Mouse (Mus musculus) cerebellum, postnatal 25 days (tissue): ENCODE measurements around the gene Pus3.

Experiments
- DNase-seq, 2 experiments: peaks; one replicate each; pipeline ENCODE4 v3.0.0; 2021; ENCODE audit warnings: mixed read lengths in 2 of 2

Gene Pus3

GRCm38 (mm10) chr9:35558257-35559008, at the start of gene Pus3, which contains the start of gene Ddx25:
Pus3 (plus strand) TSS chr9:35558595.
Ddx25 (minus strand) TSS chr9:35558528.
- peak; percentile 91 to 92 for DNase-seq

- DNase-seq, result no peak
Observed at GRCm38 (mm10) chr9:35513900-35514299, 44.5 kb upstream of the Pus3 start.

- DNase-seq, result no peak
Observed at GRCm38 (mm10) chr9:35516182-35516581, 42.2 kb upstream of the Pus3 start.

- no peak for DNase-seq
Observed at GRCm38 (mm10) chr9:35516711-35517110, 41.7 kb upstream of the Pus3 start.

DNA sequence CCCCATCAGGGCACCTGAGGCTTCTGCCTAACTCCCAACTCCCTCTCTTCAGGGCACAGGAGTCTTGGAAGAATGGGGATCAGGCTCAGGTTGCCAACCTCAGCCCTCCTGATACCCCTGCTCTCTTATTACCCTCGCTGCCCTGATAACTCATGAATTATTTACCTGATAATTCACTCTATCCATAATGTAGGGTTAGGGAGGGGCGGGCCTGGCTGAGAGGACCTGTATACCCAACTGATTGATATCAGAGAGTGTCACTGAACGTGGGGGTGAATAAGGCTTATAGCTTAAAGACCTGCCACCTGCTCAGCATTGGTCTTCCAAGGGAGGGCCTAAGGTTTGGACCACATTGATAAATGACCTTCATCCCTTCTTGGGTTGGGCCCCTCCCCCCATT, 40.2 kb upstream of the Pus3 start, which contains the start of gene Gm1113:
Gene Gm1113, minus strand, starts transcription at position 101 of the 400 bp plus-strand sequence.
- no peak for DNase-seq

DNA sequence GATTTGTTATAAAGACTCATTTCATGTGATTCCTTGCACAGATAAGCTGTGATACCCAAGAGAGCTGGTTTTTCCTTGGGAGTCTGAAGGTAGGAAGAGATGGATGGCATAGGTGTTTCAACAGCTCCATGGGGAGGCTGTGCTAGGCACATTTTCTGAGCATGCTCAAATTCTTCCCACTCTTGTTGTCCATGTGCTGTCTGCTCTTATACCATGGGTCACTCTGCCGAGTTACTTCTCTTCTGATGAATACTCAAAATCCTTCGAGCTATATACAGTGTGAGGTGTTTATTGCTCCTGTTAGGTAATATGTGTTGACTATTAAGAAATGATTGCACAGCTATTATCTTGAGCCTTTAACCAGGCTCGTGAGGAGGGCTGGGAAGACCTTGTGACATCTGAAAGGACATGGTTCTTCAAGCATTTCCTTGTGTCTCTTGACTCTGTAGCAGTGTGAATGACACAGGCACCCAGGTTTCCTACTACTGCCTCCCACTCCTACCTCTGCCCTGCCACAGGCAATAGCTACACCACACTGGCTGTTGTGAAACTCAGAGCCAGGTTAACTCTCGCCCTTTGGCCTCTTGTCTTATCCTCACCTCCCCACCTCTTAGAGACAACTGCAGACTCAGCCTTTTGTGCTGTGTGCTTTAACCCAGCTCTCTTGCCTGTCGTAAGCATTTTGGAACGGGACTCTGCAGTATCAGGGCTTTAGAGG, 37.6 kb upstream of the Pus3 start:
- no peak for DNase-seq

GRCm38 (mm10) chr9:35522241-35522640, 36.2 kb upstream of the Pus3 start:
- DNase-seq, result no peak

- DNase-seq, result no peak
Observed at GRCm38 (mm10) chr9:35522821-35523515, 35.4 kb upstream of the Pus3 start.

GRCm38 (mm10) chr9:35523541-35523940, 34.9 kb upstream of the Pus3 start:
- peak; percentile 54 to 58 for DNase-seq

- peak; percentile 74 to 87 for DNase-seq
Observed at GRCm38 (mm10) chr9:35523941-35524411, 34.4 kb upstream of the Pus3 start.

DNA sequence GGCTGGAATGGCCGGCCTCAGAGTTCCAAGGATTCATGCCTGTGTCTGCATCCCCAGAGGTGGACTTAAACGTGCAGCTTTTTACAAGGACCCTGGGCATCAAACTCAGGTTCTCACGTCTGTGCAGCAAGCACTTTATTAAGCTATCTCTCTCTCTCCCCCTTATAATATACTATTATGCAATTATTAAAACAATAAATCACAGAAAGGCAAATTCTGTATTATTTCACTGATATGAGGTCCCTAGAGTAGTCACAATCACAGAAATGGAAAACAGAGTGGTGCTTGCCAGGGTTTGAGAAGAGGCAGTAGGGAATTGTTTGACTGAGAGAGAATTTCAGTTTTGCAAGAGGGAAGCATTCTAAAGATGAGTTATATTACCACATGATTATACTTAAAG, 29.3 kb upstream of the Pus3 start:
- no peak for DNase-seq

GRCm38 (mm10) chr9:35529796-35530195, 28.6 kb upstream of the Pus3 start:
- DNase-seq, result no peak

DNA sequence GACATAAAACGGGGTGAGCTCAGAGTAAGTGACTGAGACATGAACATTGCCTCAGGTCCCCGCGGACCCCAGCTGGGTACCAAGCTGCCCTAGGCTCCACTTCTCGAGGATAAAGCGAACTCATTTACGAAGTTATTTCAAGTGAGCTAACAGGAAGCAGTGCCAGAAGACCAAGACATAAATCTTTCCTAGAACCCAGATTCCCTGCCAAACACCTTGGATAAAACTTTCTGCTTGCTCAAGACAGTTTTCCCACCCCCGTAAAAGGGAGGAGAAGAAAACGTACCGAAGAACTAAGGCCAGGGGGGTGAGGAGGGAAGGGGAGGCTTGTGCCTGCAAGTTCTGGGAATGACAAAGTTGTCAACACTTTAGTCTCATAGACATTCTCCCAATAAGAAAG, 25.1 kb upstream of the Pus3 start:
- no peak for DNase-seq

DNA sequence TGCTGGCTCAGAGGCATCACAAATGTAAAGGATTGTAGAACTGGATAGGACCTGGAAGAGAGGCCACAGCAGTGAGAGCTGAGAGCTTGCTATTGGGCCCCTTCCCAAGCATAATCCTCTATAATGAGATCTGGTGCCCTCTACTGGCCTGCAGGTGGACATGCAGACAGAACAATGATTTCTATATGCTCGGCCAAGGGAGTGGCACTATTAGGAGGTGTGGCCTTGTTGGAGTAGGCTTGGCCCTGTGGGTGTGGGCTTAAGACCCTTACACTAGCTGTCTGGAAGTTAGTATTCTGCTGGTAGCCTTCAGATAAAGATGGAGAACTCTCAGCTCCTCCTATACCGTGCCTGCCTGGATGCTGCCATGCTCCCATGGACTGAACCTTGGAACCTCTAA, 23.3 kb upstream of the Pus3 start:
- peak; percentile 61 to 70 for DNase-seq

DNA sequence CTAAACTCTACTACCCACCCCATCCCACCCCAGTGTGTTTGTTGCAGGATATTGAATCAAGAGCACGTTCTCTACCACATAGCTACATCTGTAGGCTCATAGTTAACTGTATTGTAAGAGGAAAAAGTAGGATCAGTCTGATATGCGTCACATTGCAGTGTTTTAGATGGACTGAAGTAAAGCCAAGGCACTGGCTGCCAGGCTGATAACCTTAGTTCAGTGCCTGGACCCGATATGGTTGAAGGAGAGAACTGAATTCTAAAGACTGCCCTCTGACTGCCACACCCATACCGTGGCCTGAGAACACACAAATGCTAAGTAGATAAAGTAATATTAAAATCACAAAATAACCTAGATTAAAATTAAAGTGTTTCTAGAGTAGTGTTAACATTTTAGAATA, 22.5 kb upstream of the Pus3 start:
- no peak for DNase-seq

DNA sequence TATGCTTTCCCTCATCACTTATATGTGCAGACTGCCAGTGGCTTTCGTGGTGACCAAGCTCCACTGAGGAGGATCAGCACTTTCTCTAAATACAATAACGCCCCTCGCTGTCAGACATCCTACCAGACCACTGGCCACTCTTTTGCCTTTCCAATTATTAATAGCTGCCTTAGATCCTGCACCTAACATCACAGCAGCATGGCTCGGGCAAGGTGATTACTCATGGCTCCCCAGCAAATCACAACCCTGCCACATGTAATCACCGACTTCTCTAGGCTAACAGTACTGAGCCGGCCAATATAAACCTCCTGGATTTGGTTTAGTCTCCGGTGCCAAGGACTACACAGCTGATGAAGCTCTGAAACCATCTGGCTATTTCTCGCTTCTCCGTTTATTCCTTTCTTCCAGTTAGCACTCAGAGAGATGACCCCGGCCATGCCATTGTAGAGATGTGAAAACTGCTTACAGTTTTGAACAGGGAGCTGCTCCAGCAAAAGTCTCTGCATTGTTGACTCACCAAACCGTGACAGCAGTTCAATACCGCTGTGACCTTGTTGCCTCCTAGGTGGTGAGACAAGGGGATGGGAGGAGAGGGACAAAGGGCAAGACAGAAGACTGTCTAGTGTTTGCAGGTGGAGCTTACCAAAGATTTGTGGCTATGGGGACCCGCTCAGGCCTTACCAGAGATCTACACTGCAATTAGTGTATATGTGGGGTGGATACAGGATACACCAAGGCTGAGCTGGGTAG, 19.2 kb upstream of the Pus3 start:
- no peak for DNase-seq

- DNase-seq, result no peak
Observed at GRCm38 (mm10) chr9:35541024-35541423, 17.4 kb upstream of the Pus3 start.

GRCm38 (mm10) chr9:35541488-35541887, 16.9 kb upstream of the Pus3 start:
- peak; percentile 83 to 91 for DNase-seq

DNA sequence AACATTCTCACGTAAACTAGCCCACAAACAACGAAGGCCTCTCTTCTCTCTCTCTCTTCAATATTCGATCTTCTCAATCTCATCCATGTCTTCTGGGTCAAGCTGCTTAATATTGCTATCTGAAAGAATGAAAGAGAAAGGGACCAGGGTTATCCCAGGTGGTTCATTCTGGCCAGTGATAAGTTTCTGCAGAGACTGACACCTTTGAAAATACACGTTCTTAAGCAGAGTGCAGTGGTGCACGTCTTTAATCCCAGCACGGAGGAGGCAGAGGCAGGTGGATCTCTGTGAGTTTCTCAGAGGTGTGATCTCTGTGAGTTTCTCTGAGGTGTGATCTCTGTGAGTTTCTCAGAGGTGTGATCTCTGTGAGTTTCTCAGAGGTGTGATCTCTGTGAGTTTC, 16.5 kb upstream of the Pus3 start:
- DNase-seq, result no peak

DNA sequence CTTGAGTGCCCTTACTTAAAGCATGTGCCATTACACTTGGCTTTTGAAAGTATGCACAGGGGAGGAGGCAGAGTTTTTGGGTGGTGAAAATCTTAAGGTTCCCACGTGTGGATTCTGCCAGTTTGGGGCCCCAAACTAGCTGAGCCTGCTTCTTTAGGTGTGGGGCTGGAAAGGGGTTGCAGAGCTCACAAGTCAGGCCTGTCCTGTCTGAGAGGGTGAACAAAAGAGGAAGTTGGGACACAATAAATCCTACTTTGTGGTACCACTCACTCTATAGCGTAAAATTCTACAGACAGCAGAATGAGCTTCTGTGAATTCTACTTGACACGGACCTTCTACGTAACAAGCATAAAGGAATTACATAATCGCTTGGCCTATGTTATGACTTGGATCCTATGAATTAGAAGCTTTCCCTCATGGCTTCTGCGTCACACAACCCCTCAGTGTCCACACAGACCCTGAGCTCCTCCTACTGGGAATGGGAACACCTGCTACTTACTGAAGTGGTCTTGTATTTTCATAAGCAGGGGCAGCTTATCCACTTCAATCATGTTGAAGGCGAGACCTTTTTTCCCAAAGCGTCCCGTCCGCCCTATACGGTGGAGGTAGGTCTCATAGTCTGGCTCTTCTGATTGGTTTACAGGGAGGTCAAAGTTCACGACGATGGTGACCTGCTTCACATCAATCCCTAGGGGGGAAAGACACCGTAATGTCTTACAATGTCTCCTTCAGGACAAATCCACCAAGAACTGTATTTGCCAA, 15.1 kb upstream of the Pus3 start:
- no peak for DNase-seq

DNA sequence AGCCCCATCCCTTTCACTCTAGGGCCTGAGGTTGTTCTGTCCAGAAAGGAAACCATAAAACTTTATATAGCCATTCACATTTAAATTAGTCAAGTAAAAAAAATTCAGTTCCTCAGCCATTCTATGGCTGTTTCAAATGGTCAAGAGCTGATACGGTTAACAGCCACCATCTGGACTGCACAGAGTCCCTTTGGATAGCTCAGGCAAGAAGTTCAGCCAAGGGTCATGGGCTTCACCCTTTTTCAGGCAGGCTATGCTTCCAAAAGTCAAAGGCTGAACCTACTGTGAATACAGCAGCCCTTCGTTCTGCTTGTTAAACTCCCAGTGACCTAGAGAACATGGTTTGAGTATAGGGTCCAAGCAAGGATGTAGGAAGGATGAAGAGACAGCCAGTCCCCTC, 13.7 kb upstream of the Pus3 start:
- DNase-seq, result no peak

DNA sequence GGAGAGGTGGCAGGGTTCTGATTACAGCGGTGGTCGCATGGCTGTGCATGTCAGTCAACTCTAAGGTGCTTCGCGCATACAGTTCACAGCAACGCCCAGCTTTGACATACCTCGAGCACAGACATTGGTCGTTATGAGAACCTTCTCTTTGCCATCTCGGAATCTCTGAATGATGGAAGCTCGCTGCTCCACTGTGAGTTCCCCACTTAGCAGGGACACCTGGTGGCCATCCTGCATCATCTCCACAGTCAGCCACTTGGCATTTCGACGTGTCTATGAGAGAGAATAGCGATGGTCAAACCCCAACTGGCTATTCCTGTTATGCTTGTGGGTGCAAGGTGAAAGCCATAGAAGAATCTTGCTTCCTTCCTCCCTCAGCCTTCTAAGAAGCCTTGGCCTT, 12.7 kb upstream of the Pus3 start:
- DNase-seq, result no peak
